Mouse (Mus musculus): ENCODE measurements around the gene Wdfy4. TPM values are rescaled to one million over a fixed set of nuclear protein-coding genes. Genes with fewer than 3 reads are reported as not detected.

Wdfy4 gene
- polyA plus RNA-seq, 1 experiment = not detected

- no peaks in the 10 kb centered on the region for H3K36me3 ChIP-seq (ENCODE audit: control insufficient read depth, insufficient read depth, low read length, poor library complexity, severe bottlenecking)
- no peak for TF ChIP-seq EP300 (IDR thresholded peaks at IDR 0.05; ENCODE audit: insufficient read depth, low read depth, low read length)
- no peak for TF ChIP-seq POLR2A (IDR thresholded peaks at IDR 0.05; ENCODE audit: insufficient read depth, low read length)
- TF ChIP-seq CTCF (IDR thresholded peaks at IDR 0.05; ENCODE audit: low read depth, low read length) = no peak
Observed at GRCm38 (mm10) chr14:33212271-33212957, 27.1 kb upstream of the Wdfy4 start.

GRCm38 (mm10) chr14:33210806-33211205, 25.5 kb upstream of the Wdfy4 start:
- Histone ChIP-seq H3K4me3 (ENCODE audit: low read depth, low read length) (no peak overlapping the region), H3K27me3 (ENCODE audit: control insufficient read depth, insufficient read depth, low read length, poor library complexity, severe bottlenecking) (no peaks in the 10 kb centered on the region), H3K4me1 (ENCODE audit: control insufficient read depth, insufficient read depth, low read length) (peaks cover 2% of the 10 kb centered on the region), H3K36me3 (ENCODE audit: control insufficient read depth, insufficient read depth, low read length, poor library complexity, severe bottlenecking) (no peaks in the 10 kb centered on the region), H3K9ac (ENCODE audit: low read depth, poor library complexity, severe bottlenecking) (no peak overlapping the region), H3K9me3 (replicated peaks; ENCODE audit: control insufficient read depth, insufficient read depth, low read length, poor library complexity, severe bottlenecking) (no peaks in the 10 kb centered on the region), H3K27ac (ENCODE audit: insufficient read depth, low read length) (no peak overlapping the region)
- TF ChIP-seq EP300 (IDR thresholded peaks at IDR 0.05; ENCODE audit: insufficient read depth, low read depth, low read length) (no peak), CTCF (IDR thresholded peaks at IDR 0.05; ENCODE audit: low read depth, low read length) (no peak), POLR2A (IDR thresholded peaks at IDR 0.05; ENCODE audit: insufficient read depth, low read length) (no peak)

More at GRCm38 (mm10) chr14:33212271-33212957, 27.1 kb upstream of the Wdfy4 start:
- Histone ChIP-seq H3K9me3 (replicated peaks; ENCODE audit: control insufficient read depth, insufficient read depth, low read length, poor library complexity, severe bottlenecking) (no peaks in the 10 kb centered on the region), H3K4me1 (ENCODE audit: control insufficient read depth, insufficient read depth, low read length) (peaks cover 2% of the 10 kb centered on the region), H3K27me3 (ENCODE audit: control insufficient read depth, insufficient read depth, low read length, poor library complexity, severe bottlenecking) (no peaks in the 10 kb centered on the region), H3K9ac (ENCODE audit: low read depth, poor library complexity, severe bottlenecking) (no peak overlapping the region), H3K4me3 (ENCODE audit: low read depth, low read length) (no peak overlapping the region), H3K27ac (ENCODE audit: insufficient read depth, low read length) (no peak overlapping the region)

- Histone ChIP-seq H3K9ac (ENCODE audit: low read depth, poor library complexity, severe bottlenecking) (no peak overlapping the region), H3K27me3 (ENCODE audit: control insufficient read depth, insufficient read depth, low read length, poor library complexity, severe bottlenecking) (no peaks in the 10 kb centered on the region), H3K36me3 (ENCODE audit: control insufficient read depth, insufficient read depth, low read length, poor library complexity, severe bottlenecking) (no peaks in the 10 kb centered on the region), H3K9me3 (replicated peaks; ENCODE audit: control insufficient read depth, insufficient read depth, low read length, poor library complexity, severe bottlenecking) (no peaks in the 10 kb centered on the region), H3K4me1 (ENCODE audit: control insufficient read depth, insufficient read depth, low read length) (no peaks in the 10 kb centered on the region), H3K27ac (ENCODE audit: insufficient read depth, low read length) (no peak overlapping the region), H3K4me3 (ENCODE audit: low read depth, low read length) (no peak overlapping the region)
- TF ChIP-seq EP300 (IDR thresholded peaks at IDR 0.05; ENCODE audit: insufficient read depth, low read depth, low read length) (no peak), POLR2A (IDR thresholded peaks at IDR 0.05; ENCODE audit: insufficient read depth, low read length) (no peak), CTCF (IDR thresholded peaks at IDR 0.05; ENCODE audit: low read depth, low read length) (no peak)
Observed at GRCm38 (mm10) chr14:33208331-33208730, 23.0 kb upstream of the Wdfy4 start.

GRCm38 (mm10) chr14:33207011-33207410, 21.7 kb upstream of the Wdfy4 start:
- no peak overlapping the region for H3K9ac ChIP-seq (ENCODE audit: low read depth, poor library complexity, severe bottlenecking)
- H3K4me3 ChIP-seq (ENCODE audit: low read depth, low read length) = no peak overlapping the region
- no peaks in the 10 kb centered on the region for H3K36me3 ChIP-seq (ENCODE audit: control insufficient read depth, insufficient read depth, low read length, poor library complexity, severe bottlenecking)
- TF ChIP-seq CTCF (IDR thresholded peaks at IDR 0.05; ENCODE audit: low read depth, low read length) = peak; percentile 60
- TF ChIP-seq POLR2A (IDR thresholded peaks at IDR 0.05; ENCODE audit: insufficient read depth, low read length) = no peak
- no peaks in the 10 kb centered on the region for H3K27me3 ChIP-seq (ENCODE audit: control insufficient read depth, insufficient read depth, low read length, poor library complexity, severe bottlenecking)
- no peaks in the 10 kb centered on the region for H3K9me3 ChIP-seq (replicated peaks; ENCODE audit: control insufficient read depth, insufficient read depth, low read length, poor library complexity, severe bottlenecking)
- H3K4me1 ChIP-seq (ENCODE audit: control insufficient read depth, insufficient read depth, low read length) = no peaks in the 10 kb centered on the region
- no peak overlapping the region for H3K27ac ChIP-seq (ENCODE audit: insufficient read depth, low read length)

GRCm38 (mm10) chr14:33205280-33205965, 20.1 kb upstream of the Wdfy4 start:
- H3K36me3 ChIP-seq (ENCODE audit: control insufficient read depth, insufficient read depth, low read length, poor library complexity, severe bottlenecking) = no peaks in the 10 kb centered on the region
- TF ChIP-seq POLR2A (IDR thresholded peaks at IDR 0.05; ENCODE audit: insufficient read depth, low read length) (no peak), CTCF (IDR thresholded peaks at IDR 0.05; ENCODE audit: low read depth, low read length) (peak; percentile 36)
- no peaks in the 10 kb centered on the region for H3K9me3 ChIP-seq (replicated peaks; ENCODE audit: control insufficient read depth, insufficient read depth, low read length, poor library complexity, severe bottlenecking)
- peak overlapping the region; percentile 35 for H3K4me3 ChIP-seq (ENCODE audit: low read depth, low read length)
- H3K27ac ChIP-seq (ENCODE audit: insufficient read depth, low read length) = no peak overlapping the region
- no peak overlapping the region for H3K9ac ChIP-seq (ENCODE audit: low read depth, poor library complexity, severe bottlenecking)
- H3K4me1 ChIP-seq (ENCODE audit: control insufficient read depth, insufficient read depth, low read length) = no peaks in the 10 kb centered on the region
- no peaks in the 10 kb centered on the region for H3K27me3 ChIP-seq (ENCODE audit: control insufficient read depth, insufficient read depth, low read length, poor library complexity, severe bottlenecking)

- no peaks in the 10 kb centered on the region for H3K4me1 ChIP-seq (ENCODE audit: control insufficient read depth, insufficient read depth, low read length)
- no peak overlapping the region for H3K4me3 ChIP-seq (ENCODE audit: low read depth, low read length)
- no peak overlapping the region for H3K27ac ChIP-seq (ENCODE audit: insufficient read depth, low read length)
- H3K9ac ChIP-seq (ENCODE audit: low read depth, poor library complexity, severe bottlenecking) = no peak overlapping the region
- no peaks in the 10 kb centered on the region for H3K9me3 ChIP-seq (replicated peaks; ENCODE audit: control insufficient read depth, insufficient read depth, low read length, poor library complexity, severe bottlenecking)
- no peaks in the 10 kb centered on the region for H3K27me3 ChIP-seq (ENCODE audit: control insufficient read depth, insufficient read depth, low read length, poor library complexity, severe bottlenecking)
- TF ChIP-seq EP300 (IDR thresholded peaks at IDR 0.05; ENCODE audit: insufficient read depth, low read depth, low read length) (no peak), POLR2A (IDR thresholded peaks at IDR 0.05; ENCODE audit: insufficient read depth, low read length) (no peak), CTCF (IDR thresholded peaks at IDR 0.05; ENCODE audit: low read depth, low read length) (no peak)
- no peaks in the 10 kb centered on the region for H3K36me3 ChIP-seq (ENCODE audit: control insufficient read depth, insufficient read depth, low read length, poor library complexity, severe bottlenecking)
Observed at GRCm38 (mm10) chr14:33203777-33204176, 18.5 kb upstream of the Wdfy4 start.

Data from ES-Bruce4 (cell line).